Mouse (Mus musculus) small intestine, adult 2 months (tissue): ENCODE measurements around the gene Atpaf2. TPM values are rescaled to one million over a fixed set of nuclear protein-coding genes. Genes with fewer than 3 reads are reported as not detected.

Experiments used
- H3K27ac ChIP-seq: fragments of 200-500 bp; 2 replicates; pipeline ENCODE4 v1.5.1; 2012; ENCODE audit warnings: low read depth, low read length, control low read depth, inconsistent platforms; ENCODE audit not compliant: insufficient read depth
- H3K27me3 ChIP-seq: fragments of 200-500 bp; 2 replicates; pipeline ENCODE4 v1.6.1; 2012; ENCODE audit warnings: mild to moderate bottlenecking, moderate library complexity, low read length, inconsistent platforms; ENCODE audit not compliant: control insufficient read depth, insufficient read depth
- H3K36me3 ChIP-seq: fragments of 200-500 bp; 2 replicates; pipeline ENCODE4 v1.6.1; 2012; ENCODE audit warnings: mild to moderate bottlenecking, low read length, control low read depth, inconsistent platforms; ENCODE audit not compliant: control insufficient read depth, insufficient read depth
- H3K4me1 ChIP-seq: fragments of 200-500 bp; 2 replicates; pipeline ENCODE4 v1.6.1; 2012; ENCODE audit warnings: low read length, inconsistent platforms, mixed read lengths; ENCODE audit not compliant: control insufficient read depth, insufficient read depth, insufficient read length
- H3K4me3 ChIP-seq: fragments of 200-500 bp; 2 replicates; pipeline ENCODE4 v1.5.1; 2012; ENCODE audit warnings: low read depth, mild to moderate bottlenecking, control low read depth, inconsistent platforms, low read length, moderate library complexity
- CTCF ChIP-seq: fragments of 200-500 bp; IDR thresholded peaks from 2 replicates; pipeline ENCODE4 v1.5.1; 2012; ENCODE audit warnings: low read depth, mild to moderate bottlenecking, control low read depth, inconsistent platforms, low read length, moderate library complexity, mixed read lengths; ENCODE audit not compliant: insufficient replicate concordance, insufficient read length; ENCODE audit errors: extremely low read depth
- WGBS: fragments of 180-500 bp; shearing (Covaris S2); methylation state at CpG from one replicate; pipeline ENCODE4 v1.1.7; 2018; 5-methylcytosine and 5-hydroxymethylcytosine counted together
- polyA plus RNA-seq: library from polyadenylated mRNA; depleted of rRNA; stranded (reverse); fragments of >200 nt; gene quantifications from 2 replicates; pipeline ENCODE4 v1.2.3, GENCODE M21; 2012; rRNA removed

The Atpaf2 gene
- polyA plus RNA-seq, 1 experiment = 29.7 TPM

GRCm38 (mm10) chr11:60351388-60351787 is 66.9 kb downstream of the Atpaf2 start:
- peak overlapping the region; percentile 94 for H3K27ac ChIP-seq
- H3K4me1 ChIP-seq = peaks cover 8% of the 10 kb centered on the region
- H3K27me3 ChIP-seq = no peaks in the 10 kb centered on the region
- 35% methylated on average over 2 of the region's 2 CpGs for WGBS
- no peak for TF ChIP-seq CTCF
- peak overlapping the region; percentile 88; the same call in 1 of the 2 replicates for H3K4me3 ChIP-seq
- H3K36me3 ChIP-seq = no peaks in the 10 kb centered on the region

Other genes starting within 250 kb of the Atpaf2 start
- gene Srebf1, start 195.9 kb downstream of the Atpaf2 start, polyA plus RNA-seq = 92.9 and 154 TPM in 2 replicates
- 73.6 and 152 TPM in 2 replicates for gene Tom1l2, start 65.6 kb downstream of the Atpaf2 start, polyA plus RNA-seq
- gene Drc3, start 65.1 kb downstream of the Atpaf2 start, polyA plus RNA-seq = 0.30 and 0.33 TPM in 2 replicates
- gene Gid4, start 1.3 kb downstream of the Atpaf2 start, polyA plus RNA-seq = 7.6 and 13.8 TPM in 2 replicates
- 18.0 and 31.5 TPM in 2 replicates for gene Drg2, start 36.1 kb upstream of the Atpaf2 start, polyA plus RNA-seq
- gene Myo15, start 50.9 kb upstream of the Atpaf2 start, polyA plus RNA-seq = 0.04 and 0.05 TPM in 2 replicates
- 12.2 and 20.4 TPM in 2 replicates for gene Alkbh5, start 117.9 kb upstream of the Atpaf2 start, polyA plus RNA-seq